Mouse (Mus musculus) layer of hippocampus, adult 11-12 months (tissue): ENCODE data around the gene Dtl.
A peak's percentile ranks its signal among the peaks of the same experiment; 100 is the strongest.

ENCODE experiments used
- DNase-seq: peaks from one replicate; pipeline ENCODE4 v3.0.0; 2022; ENCODE audit warnings: low spot score

Gene Dtl

DNA sequence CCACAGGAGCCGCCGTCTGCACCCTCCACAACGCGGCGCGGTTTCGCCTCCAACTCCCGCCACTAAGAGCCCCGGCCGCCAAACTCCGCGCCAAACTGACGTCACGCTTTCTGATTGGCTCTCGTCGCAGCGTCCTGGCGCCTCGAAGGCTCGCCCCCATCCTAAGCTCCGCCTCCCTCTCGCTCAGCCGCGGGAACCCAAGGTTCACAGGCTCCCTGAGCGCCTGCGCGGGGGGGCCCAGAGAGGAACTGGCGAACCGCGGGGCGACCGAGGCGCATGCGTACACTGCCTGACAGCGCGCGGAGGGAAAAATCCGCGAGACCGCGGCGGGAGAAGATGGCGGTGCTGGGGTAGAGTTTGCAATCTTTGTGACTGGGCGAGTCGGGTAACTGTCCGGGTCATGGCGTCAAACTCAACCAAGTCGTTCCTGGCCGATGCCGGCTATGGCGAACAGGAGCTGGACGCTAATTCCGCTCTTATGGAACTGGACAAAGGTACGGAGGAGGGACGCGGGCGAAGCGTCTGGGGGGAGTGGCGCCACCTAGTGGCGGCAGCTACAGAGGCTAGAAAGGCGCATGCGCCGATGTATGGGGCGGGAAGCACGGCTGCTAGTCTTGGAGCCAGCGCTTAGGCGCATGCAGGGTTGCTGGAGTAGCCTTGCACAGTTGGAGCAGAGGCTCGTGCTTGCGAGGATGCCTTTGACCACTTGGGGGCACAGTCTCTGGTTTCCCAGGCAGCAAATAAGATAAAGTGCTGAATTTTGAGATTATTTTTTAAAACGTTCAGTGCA is at the start of gene Dtl, which contains the start of gene Ints7:
Gene Dtl (minus strand): TSS at position 87 of the 790 bp plus-strand sequence.
Gene Ints7 (plus strand): TSS at position 179 of the 790 bp plus-strand sequence.
- DNase-seq: peak; percentile 98

- DNase-seq: no peak
Observed at GRCm38 (mm10) chr1:191625026-191625425, 49.7 kb upstream of the Dtl start.

DNA sequence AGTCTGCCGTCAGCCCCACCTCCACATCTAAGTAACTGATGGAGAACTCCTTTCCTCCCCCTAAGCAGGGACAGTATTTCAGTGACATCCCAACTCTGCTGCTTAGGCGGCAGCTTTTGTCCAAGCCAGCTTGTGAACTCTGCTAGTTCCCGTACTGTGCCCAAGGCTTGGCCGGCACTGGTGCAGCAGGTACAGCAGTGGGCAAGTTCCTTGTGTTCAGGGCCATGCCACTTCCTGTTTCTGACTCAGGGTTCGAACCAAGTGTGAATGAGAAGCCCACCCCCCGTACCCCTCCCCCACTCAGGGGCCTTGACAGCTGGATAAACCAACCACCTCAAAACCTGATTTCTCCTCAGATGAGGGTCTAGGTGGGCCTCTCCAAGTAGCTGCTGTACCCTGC is 49.1 kb upstream of the Dtl start:
- no peak for DNase-seq

GRCm38 (mm10) chr1:191622801-191623200 is 47.5 kb upstream of the Dtl start:
- DNase-seq: peak; percentile 14

DNA sequence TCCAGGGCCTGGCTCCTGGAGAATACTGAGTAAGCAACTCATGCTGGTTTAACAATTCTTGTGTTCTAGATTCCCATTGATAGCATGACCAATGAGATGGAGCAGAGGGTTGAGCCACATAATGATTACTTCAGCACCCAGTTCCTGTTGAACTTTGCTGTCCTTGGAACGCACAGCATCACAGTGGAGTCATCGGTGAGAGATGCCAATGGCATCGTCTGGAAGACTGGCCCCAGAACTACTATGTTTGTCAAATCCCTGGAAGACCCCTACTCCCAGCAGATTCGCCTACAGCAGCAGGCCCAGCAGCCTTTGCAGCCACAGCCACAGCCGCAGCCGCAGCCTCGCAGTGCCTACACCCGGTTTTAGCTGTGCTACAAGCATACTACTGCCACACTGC is 45.8 kb upstream of the Dtl start:
- DNase-seq: no peak

DNA sequence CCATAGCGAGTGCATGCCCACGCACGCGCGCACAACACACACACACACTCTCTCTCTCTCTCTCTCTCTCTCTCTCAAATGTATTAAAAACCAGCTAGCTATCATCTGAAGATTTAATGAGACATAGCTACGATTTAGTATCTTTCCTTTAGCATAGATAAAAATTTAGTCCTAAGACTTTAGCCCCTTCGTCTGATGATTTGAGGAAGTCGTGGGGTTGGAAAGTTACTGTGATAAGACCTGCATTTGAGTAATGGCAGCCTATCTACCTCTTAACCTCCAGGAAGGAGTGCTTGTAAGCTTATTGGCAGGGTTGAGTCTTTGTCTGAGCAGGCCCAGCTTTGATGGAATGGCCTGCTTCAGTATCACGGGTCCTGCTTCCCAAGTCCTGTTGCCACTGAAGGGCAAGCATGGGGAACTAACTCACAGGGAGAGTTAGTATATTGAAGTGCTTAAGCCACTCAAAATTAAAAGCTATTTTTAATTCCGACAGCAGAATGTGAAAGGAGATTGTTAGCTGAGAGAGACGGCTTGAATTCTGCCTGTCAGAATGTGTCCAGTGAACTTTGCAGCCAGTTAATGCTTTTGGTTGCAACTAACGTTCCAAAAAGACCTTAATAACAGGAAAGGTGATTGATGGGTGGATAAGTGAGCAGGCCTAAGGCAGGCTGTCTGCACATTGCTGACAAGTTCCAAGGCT is 42.9 kb upstream of the Dtl start:
- no peak for DNase-seq

DNA sequence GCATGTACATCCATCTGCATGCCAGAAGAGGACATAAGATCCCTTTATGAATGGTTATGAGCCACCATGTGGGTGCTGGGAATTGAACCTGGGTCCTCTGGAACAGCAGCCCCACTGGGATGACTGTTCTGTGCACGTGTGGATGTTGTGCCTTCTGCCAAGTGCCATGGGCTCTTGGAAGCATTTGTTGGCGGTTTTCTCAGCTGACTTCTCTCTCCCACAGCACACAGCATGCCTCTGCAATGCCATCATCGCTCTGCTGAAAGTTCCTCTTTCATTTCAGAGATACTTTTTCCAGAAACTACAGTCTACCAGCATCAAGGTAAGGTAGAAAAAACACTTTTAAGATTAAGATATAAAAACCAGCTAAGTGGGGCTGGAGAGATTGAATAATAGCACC is 42.2 kb upstream of the Dtl start:
- DNase-seq: no peak

GRCm38 (mm10) chr1:191616245-191616644 is 40.9 kb upstream of the Dtl start:
- no peak for DNase-seq

GRCm38 (mm10) chr1:191612877-191613276 is 37.5 kb upstream of the Dtl start:
- no peak for DNase-seq

GRCm38 (mm10) chr1:191611686-191612085 is 36.3 kb upstream of the Dtl start:
- DNase-seq: no peak

DNA sequence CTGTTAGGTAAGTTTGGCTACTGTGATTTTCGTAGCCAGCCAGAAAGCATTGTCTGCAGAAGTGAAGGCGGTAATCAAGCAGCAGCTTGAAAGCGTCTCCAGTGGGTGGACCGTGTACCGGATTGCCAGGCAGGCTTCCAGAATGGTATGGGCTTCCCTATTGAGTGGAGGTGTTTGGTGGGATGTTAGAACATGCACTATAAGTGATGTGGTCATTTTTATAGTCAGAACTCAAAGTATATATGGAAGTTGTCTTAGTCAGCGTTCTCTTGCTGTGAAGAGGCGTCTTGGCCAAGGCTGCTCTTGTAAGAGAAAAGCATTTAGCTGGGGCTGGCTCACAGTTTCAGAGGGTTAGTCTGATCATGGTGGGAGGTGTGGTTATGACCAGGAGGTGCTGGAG is 35.0 kb upstream of the Dtl start:
- DNase-seq: no peak

- DNase-seq: no peak
Observed at GRCm38 (mm10) chr1:191609578-191609977, 34.2 kb upstream of the Dtl start.

- DNase-seq: no peak
Observed at GRCm38 (mm10) chr1:191609051-191609450, 33.7 kb upstream of the Dtl start.

DNA sequence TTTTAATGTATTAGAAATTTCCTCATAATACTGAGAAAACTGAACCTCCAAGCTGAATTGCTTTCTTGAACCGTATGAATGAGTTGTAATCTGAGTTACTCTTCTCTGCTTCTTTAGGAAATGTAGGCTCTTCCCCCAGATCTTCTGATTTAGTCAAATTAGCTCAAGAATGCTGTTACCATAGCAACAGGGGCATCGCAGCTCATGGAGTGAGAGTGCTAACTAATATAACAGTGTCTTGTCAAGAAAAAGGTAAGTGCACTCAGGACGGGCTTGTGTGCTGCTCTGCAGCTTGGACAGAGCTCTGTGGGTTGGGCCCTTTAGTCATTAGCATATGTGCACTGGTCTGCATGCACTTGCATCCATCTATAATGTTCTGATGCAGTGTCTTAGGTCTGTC is 29.3 kb upstream of the Dtl start:
- no peak for DNase-seq

DNA sequence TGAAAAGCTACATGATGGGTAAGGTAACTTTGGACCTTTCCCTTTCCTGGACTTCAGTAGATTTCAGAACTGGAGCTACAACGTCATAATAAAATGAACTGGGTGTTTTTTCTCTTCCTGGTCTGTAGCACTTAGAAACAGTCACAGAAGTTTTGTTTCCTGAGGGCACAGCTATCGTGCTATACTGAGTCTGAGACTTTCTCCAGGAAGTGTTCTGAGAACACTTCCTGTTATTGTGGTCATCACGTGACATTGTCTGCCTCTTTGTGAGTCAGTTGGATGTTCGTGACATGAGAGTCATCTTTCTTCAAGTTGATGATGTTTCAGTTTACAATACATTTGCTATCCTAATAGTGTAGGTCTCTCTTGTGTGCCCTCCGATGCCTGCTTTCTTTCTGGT is 23.9 kb upstream of the Dtl start:
- no peak for DNase-seq

DNA sequence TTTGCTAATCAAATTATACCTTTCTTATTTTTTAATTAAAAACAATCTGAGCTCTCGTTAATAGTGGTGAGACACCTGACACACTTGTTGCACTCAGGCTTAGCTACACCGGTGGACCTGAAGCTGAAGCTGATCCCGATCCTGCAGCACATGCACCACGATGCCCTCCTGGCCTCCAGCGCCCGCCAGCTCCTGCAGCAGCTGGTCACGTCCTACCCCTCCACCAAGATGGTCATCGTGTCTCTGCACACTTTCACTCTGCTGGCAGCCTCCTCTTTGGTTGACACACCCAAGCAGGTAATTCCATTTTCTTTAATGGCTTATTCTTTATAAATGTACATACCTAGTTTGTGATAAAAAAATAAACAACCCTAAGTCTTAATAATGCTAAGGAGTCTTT is 20.7 kb upstream of the Dtl start:
- no peak for DNase-seq

GRCm38 (mm10) chr1:191592016-191592720 is 16.8 kb upstream of the Dtl start:
- DNase-seq: no peak

DNA sequence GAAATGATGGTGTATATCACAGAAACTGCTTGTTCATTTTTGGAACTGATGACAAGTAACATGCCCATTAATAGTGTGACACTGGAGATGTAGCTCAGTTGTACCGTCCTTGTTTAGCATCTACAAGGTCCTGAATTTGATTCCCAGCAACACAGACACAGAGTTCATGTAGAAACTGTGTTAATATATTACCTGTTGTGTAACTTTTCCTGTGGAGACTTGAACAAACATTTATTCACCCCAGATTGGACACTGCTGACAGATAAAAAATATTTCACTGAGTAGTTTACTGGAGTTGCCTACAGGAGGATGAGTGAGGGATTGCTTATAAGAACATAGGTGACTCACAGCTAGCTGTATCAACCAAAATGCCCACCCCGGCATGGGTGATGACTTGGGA is 13.4 kb upstream of the Dtl start:
- DNase-seq: no peak

DNA sequence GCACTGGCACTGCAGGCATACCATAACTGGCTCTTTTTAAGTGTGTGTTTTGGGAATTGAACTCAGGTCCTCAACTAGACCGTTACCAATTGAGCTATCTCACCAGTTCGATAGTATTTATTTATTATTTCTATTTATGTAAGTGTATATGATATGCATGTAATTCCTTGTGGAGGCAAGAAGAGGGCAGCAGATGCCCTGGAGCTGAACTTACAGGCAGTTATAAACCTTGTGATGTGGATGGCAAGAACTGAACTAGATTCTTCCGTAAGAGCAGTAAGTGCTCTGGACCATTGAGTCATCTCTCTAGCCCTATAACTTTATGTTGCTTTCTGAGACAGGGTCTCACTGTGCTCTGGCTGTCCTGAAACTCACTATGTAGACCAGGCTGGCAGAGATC is 11.7 kb upstream of the Dtl start:
- DNase-seq: no peak

- DNase-seq: no peak
Observed at GRCm38 (mm10) chr1:191585704-191586103, 10.4 kb upstream of the Dtl start.

DNA sequence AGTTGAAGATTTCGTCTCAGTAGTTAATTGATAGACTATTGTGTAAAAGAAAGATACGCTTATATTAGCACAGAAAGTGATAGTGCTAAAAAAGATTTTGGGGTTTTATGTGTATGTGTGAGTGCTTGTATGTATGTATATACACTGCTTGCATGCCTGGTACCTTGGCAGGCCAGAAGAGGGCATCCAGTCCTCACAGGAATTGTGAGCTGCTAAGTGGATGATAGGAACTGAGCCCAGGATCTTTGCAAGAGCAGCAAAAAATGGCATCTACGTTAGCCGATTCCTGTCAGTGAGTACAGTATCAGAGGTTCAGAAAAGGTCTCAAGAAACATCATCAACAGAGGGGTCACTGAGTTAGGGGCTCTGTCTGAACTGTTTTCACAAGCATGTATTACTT is 9.1 kb upstream of the Dtl start:
- no peak for DNase-seq

DNA sequence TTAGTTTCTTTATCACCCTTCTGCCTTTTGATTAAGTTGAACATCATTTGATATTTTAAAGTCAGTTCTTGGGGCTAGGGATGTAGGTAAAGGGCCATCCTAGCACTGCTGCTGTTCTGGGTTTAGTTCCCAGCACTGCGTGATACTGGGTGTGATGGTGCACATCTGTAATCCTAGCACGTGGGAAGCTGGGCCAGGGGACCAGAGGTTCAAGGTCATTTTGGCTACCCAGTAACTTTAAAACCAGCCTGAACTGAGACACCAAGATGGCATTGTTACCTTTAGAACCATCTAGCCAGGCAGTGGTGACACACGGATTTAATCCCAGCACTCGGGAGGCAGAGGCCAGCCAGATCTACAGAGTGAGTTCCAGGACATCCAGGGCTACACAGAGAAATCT is 8.5 kb upstream of the Dtl start:
- DNase-seq: no peak

DNA sequence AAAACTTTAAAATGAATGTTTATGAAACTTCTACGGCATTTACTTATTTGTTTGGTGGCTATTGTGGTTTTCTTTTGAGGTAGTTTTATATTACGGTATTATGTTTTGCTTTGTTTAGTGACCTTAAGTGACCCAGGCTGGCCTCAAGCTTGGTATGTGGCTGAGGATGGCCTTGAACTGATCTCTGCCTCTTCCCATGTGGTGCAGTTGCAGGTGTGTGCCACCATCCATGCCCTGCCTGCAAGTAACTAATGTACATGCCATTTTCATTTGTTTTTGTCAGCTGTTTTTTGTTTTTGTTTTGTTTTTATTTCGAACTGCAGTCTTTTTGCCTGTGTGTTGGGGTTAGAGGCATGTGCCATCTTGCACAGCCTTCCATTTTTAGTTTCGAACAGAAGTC is 6.3 kb upstream of the Dtl start:
- no peak for DNase-seq
